Comparison of ENCODE assay signal across 23 mouse cellular contexts in the genomic region with DNA sequence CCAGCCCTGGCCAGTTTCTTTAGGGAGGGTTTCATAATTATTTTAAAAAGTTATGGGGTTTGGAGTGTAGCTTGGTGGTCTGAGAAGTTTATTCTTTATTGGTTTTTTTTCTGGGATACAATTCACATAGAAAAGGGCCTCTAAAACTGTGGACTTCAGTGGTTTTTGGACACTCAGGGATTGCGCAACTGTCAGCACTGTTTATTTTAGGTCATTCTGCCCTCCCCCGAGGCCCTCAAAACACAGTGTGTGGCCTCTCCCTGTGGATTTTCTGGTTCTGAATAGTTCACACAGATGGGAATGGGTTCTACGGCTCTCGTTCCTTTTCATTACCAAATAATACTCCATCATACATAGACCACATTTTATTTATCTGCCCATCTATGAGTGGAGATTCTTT. TPM values are rescaled to one million over a fixed set of nuclear protein-coding genes. Genes with fewer than 3 reads are reported as not detected.
DNase-seq lines count a peak whose midpoint lies in the region; ATAC-seq and TF ChIP-seq lines count a peak whose summit lies in the region.
"Had no signal": no experiment of that assay in that cellular context is flagged by ENCODE, and none has a peak within 500 bp of the region (broad histone marks: within the 10 kb centered on the region; RNA-seq: fewer than 3 reads in every experiment).

No protein-coding gene starts in this region.

- no peak overlapping the region for H3K4me2 ChIP-seq in intestine, embryonic 16.5 days (ENCODE audit: low read depth, low read length)
- no peak overlapping the region for H3K4me2 ChIP-seq in intestine, embryonic 15.5 days (replicated peaks)
- no peak overlapping the region for H3K4me2 ChIP-seq in liver, embryonic 14.5 days (ENCODE audit: low read depth)
- H3K4me2 ChIP-seq in liver, embryonic 11.5 days: no peak overlapping the region
- H3K4me2 ChIP-seq: heart, embryonic 13.5 days; hindbrain, embryonic 12.5 days; limb, embryonic 15.5 days; midbrain, embryonic 12.5 days had no signal

- ATAC-seq in intestine, embryonic 16.5 days: no peak
- ATAC-seq in intestine, embryonic 15.5 days: no peak
- ATAC-seq in liver, embryonic 14.5 days (ENCODE audit: insufficient read depth): no peak
- ATAC-seq in liver, embryonic 11.5 days (replicated peaks; ENCODE audit: low FRiP score): no peak
- ATAC-seq: forebrain, embryonic 16.5 days had no signal

- WGBS in intestine, embryonic 16.5 days: 72% methylated on average over 4 of the region's 4 CpGs
- 68% methylated on average over 4 of the region's 4 CpGs for WGBS in intestine, embryonic 15.5 days
- 64% methylated on average over 4 of the region's 4 CpGs for WGBS in liver, embryonic 14.5 days (ENCODE audit: insufficient replicate concordance)
- 77% methylated on average over 4 of the region's 4 CpGs for WGBS in liver, embryonic 11.5 days
- 97% methylated on average over 4 of the region's 4 CpGs for WGBS in embryonic facial prominence, embryonic 10.5 days

- peaks cover 9% of the 10 kb centered on the region for H3K9me3 ChIP-seq in intestine, embryonic 16.5 days (ENCODE audit: control insufficient read depth, low read length)
- no peaks in the 10 kb centered on the region for H3K9me3 ChIP-seq in intestine, embryonic 15.5 days
- H3K9me3 ChIP-seq in liver, embryonic 14.5 days (ENCODE audit: control insufficient read depth, low read length): no peaks in the 10 kb centered on the region
- peaks cover 2% of the 10 kb centered on the region; the same call in 1 of the 2 replicates for H3K9me3 ChIP-seq in liver, embryonic 11.5 days (ENCODE audit: control insufficient read depth, low read length)
- H3K9me3 ChIP-seq in embryonic facial prominence, embryonic 10.5 days: peaks cover 8% of the 10 kb centered on the region
- H3K9me3 ChIP-seq: hindbrain, embryonic 12.5 days; limb, embryonic 15.5 days had no signal

- TF ChIP-seq EP300 in liver, embryonic 14.5 days (IDR thresholded peaks at IDR 0.05; ENCODE audit: low read depth): no peak

- DNase-seq in liver, embryonic 14.5 days (ENCODE audit: low read depth in 3 of 3, low spot score in 3 of 3): peak; percentile 20 to 26 (median 26)
- no peak for DNase-seq in liver, embryonic 11.5 days (ENCODE audit: low spot score)
- peak; percentile 75 for DNase-seq in adipocyte (ENCODE audit: low spot score)
- DNase-seq in embryonic facial prominence, embryonic 10.5 days (ENCODE audit: low spot score): no peak
- DNase-seq: B cell, adult 2 months; cerebellum, adult 11-12 months; cerebellum, postnatal 10 days; gastrocnemius, postnatal 14 days; kidney, adult 9 months; layer of hippocampus, adult 9-11 months; thymus, adult 2 months; thymus, postnatal 4 days had no signal

- H3K27ac ChIP-seq in intestine, embryonic 16.5 days (ENCODE audit: low read length): 0 out of 2 replicates have a peak overlapping the region, but pooled peaks have one; percentile 5
- H3K27ac ChIP-seq in intestine, embryonic 15.5 days: no peak overlapping the region
- H3K27ac ChIP-seq in liver, embryonic 14.5 days: no peak overlapping the region
- H3K27ac ChIP-seq in liver, embryonic 11.5 days (ENCODE audit: low read depth, low read length): no peak overlapping the region
- no peak overlapping the region for H3K27ac ChIP-seq in embryonic facial prominence, embryonic 10.5 days (replicated peaks)
- H3K27ac ChIP-seq: forebrain, embryonic 10.5 days; heart, adult 2 months; heart, embryonic 13.5 days; hindbrain, embryonic 12.5 days; left cerebral cortex, adult 2 months; limb, embryonic 15.5 days; midbrain, embryonic 12.5 days had no signal

- H3K9ac ChIP-seq in intestine, embryonic 16.5 days (ENCODE audit: low read depth, low read length): no peak overlapping the region
- no peak overlapping the region for H3K9ac ChIP-seq in intestine, embryonic 15.5 days
- H3K9ac ChIP-seq in liver, embryonic 14.5 days (replicated peaks): no peak overlapping the region
- H3K9ac ChIP-seq in liver, embryonic 11.5 days (ENCODE audit: low read depth, low read length): no peak overlapping the region
- H3K9ac ChIP-seq: heart, embryonic 13.5 days; hindbrain, embryonic 12.5 days; limb, embryonic 15.5 days; midbrain, embryonic 12.5 days had no signal

- H3K79me2 ChIP-seq in C2C12 (ENCODE audit: control insufficient read depth, insufficient read depth): peaks cover 98% of the 10 kb centered on the region

- TF ChIP-seq CTCF in liver, embryonic 14.5 days (IDR thresholded peaks at IDR 0.05; ENCODE audit: low read depth): no peak
- TF ChIP-seq CTCF in C2C12 (IDR thresholded peaks at IDR 0.05; ENCODE audit: control insufficient read depth, insufficient read depth, insufficient read length): no peak

- H3K36me3 ChIP-seq in intestine, embryonic 16.5 days (ENCODE audit: control insufficient read depth, insufficient read depth, low read length): 0 out of 2 replicates have a peak, but pooled peaks cover 3% of the 10 kb centered on the region
- no peaks in the 10 kb centered on the region for H3K36me3 ChIP-seq in intestine, embryonic 15.5 days
- H3K36me3 ChIP-seq in liver, embryonic 14.5 days (replicated peaks; ENCODE audit: control insufficient read depth, insufficient read depth, low read depth): no peaks in the 10 kb centered on the region
- peaks cover 4% of the 10 kb centered on the region; the same call in 1 of the 2 replicates for H3K36me3 ChIP-seq in liver, embryonic 11.5 days (ENCODE audit: control insufficient read depth, insufficient read depth, low read length)
- H3K36me3 ChIP-seq in C2C12 (ENCODE audit: control insufficient read depth, insufficient read depth): peaks cover 37% of the 10 kb centered on the region
- peaks cover 83% of the 10 kb centered on the region for H3K36me3 ChIP-seq in embryonic facial prominence, embryonic 10.5 days (replicated peaks)
- H3K36me3 ChIP-seq: midbrain, embryonic 12.5 days had no signal

- H3K4me3 ChIP-seq in intestine, embryonic 16.5 days (ENCODE audit: low read length): no peak overlapping the region
- no peak overlapping the region for H3K4me3 ChIP-seq in intestine, embryonic 15.5 days (replicated peaks)
- H3K4me3 ChIP-seq in liver, embryonic 14.5 days (ENCODE audit: insufficient read depth in 1 of 2, low read depth in 2 of 2, low read length in 2 of 2): no peak overlapping the region
- no peak overlapping the region for H3K4me3 ChIP-seq in liver, embryonic 11.5 days (ENCODE audit: low read depth, low read length)
- H3K4me3 ChIP-seq in C2C12 (ENCODE audit: insufficient read depth, poor library complexity, severe bottlenecking): no peak overlapping the region
- H3K4me3 ChIP-seq in embryonic facial prominence, embryonic 10.5 days: no peak overlapping the region
- H3K4me3 ChIP-seq: forebrain, embryonic 10.5 days; heart, adult 2 months; heart, embryonic 13.5 days; hindbrain, embryonic 12.5 days; left cerebral cortex, adult 2 months; limb, embryonic 15.5 days; midbrain, embryonic 12.5 days had no signal

- H3K79me3 ChIP-seq in C2C12 (ENCODE audit: low read depth): peaks cover 54% of the 10 kb centered on the region

- peaks cover 5% of the 10 kb centered on the region; the same call in 1 of the 2 replicates for H3K4me1 ChIP-seq in intestine, embryonic 16.5 days (ENCODE audit: control insufficient read depth, insufficient read depth, low read length)
- no peaks in the 10 kb centered on the region for H3K4me1 ChIP-seq in intestine, embryonic 15.5 days (replicated peaks)
- H3K4me1 ChIP-seq in liver, embryonic 14.5 days (replicated peaks; ENCODE audit: control insufficient read depth in 2 of 2, insufficient read depth in 2 of 2, low read length in 1 of 2): no peaks in the 10 kb centered on the region
- no peaks in the 10 kb centered on the region for H3K4me1 ChIP-seq in liver, embryonic 11.5 days (replicated peaks; ENCODE audit: control insufficient read depth, insufficient read depth, low read length)
- H3K4me1 ChIP-seq in embryonic facial prominence, embryonic 10.5 days: 0 out of 2 replicates have a peak, but pooled peaks cover 6% of the 10 kb centered on the region
- H3K4me1 ChIP-seq: forebrain, embryonic 10.5 days; heart, embryonic 13.5 days; hindbrain, embryonic 12.5 days; midbrain, embryonic 12.5 days had no signal

- H3ac ChIP-seq in C2C12 (ENCODE audit: control insufficient read depth, insufficient read length, low read depth): no peak overlapping the region

- no peaks in the 10 kb centered on the region for H3K27me3 ChIP-seq in intestine, embryonic 16.5 days (replicated peaks; ENCODE audit: control insufficient read depth, insufficient read depth, low read length)
- H3K27me3 ChIP-seq in intestine, embryonic 15.5 days (replicated peaks): no peaks in the 10 kb centered on the region
- H3K27me3 ChIP-seq in liver, embryonic 14.5 days (ENCODE audit: control insufficient read depth, insufficient read depth, low read length): no peaks in the 10 kb centered on the region
- H3K27me3 ChIP-seq in liver, embryonic 11.5 days (replicated peaks; ENCODE audit: control insufficient read depth, insufficient read depth, low read length): no peaks in the 10 kb centered on the region
- no peaks in the 10 kb centered on the region for H3K27me3 ChIP-seq in C2C12 (ENCODE audit: control insufficient read depth, insufficient read depth, insufficient read length)
- H3K27me3 ChIP-seq in embryonic facial prominence, embryonic 10.5 days (replicated peaks; ENCODE audit: low read depth, poor library complexity, severe bottlenecking): peaks cover 3% of the 10 kb centered on the region; the same call in 1 of the 2 replicates
- H3K27me3 ChIP-seq: heart, embryonic 13.5 days; hindbrain, embryonic 12.5 days; limb, embryonic 15.5 days; midbrain, embryonic 12.5 days had no signal

TF ChIP-seq in C2C12, 6 proteins besides CTCF, POLR2A, EP300 and RAD21:
- peak; percentile 96 for TF ChIP-seq CEBPB (IDR thresholded peaks at IDR 0.05; ENCODE audit: low read depth)
- no peak for TF ChIP-seq FOSL1 (IDR thresholded peaks at IDR 0.05; ENCODE audit: insufficient read depth, low read length, poor library complexity, severe bottlenecking)
TF ChIP-seq in C2C12: peak in this region for 1.

RNA-seq across cellular contexts. Expression of a gene that starts 15.0 kb away (rescaled TPM):
- polyA plus RNA-seq in intestine, embryonic 16.5 days (2015; fragmentation: Nextera tagmentation; extraction: Ambion mirVana): 7.3 and 8.3 TPM in 2 replicates
- 7.9 and 9.6 TPM in 2 replicates for polyA plus RNA-seq in intestine, embryonic 15.5 days (2015; fragmentation: Nextera tagmentation; extraction: Ambion mirVana)
- 14.9 and 16.0 TPM in 2 replicates for polyA plus RNA-seq in liver, embryonic 14.5 days (2012; rRNA removed)
- 11.4 and 13.9 TPM in 2 replicates for polyA plus RNA-seq in liver, embryonic 14.5 days (2014; fragmentation: Nextera tagmentation; extraction: Ambion mirVana)
- polyA plus RNA-seq in liver, embryonic 11.5 days (2014; fragmentation: Nextera tagmentation; extraction: Ambion mirVana): 23.1 and 25.3 TPM in 2 replicates
- 15.6 TPM for polyA plus RNA-seq in C2C12 (2012; fragmentation: generic; extraction: Trizol)
- 9.9 and 10.2 TPM in 2 replicates for polyA plus RNA-seq in embryonic facial prominence, embryonic 10.5 days (2016; fragmentation: Nextera tagmentation; extraction: Ambion mirVana)

Comparison
In these comparisons a context has a peak if more than half of its experiments do, and no peak if none do; other contexts are left out.
1. DNase-seq: peak in liver, embryonic 14.5 days (3 of 3) and adipocyte (single experiment); none in liver, embryonic 11.5 days (single experiment) and embryonic facial prominence, embryonic 10.5 days (single experiment).